Mouse (Mus musculus): Measurements from ENCODE around the gene Tmprss4. TPM values are rescaled to one million over a fixed set of nuclear protein-coding genes. Genes with fewer than 3 reads are reported as not detected.

Tmprss4 gene
- polyA plus RNA-seq, 1 experiment from 2014 or later: 24.2 TPM

DNA sequence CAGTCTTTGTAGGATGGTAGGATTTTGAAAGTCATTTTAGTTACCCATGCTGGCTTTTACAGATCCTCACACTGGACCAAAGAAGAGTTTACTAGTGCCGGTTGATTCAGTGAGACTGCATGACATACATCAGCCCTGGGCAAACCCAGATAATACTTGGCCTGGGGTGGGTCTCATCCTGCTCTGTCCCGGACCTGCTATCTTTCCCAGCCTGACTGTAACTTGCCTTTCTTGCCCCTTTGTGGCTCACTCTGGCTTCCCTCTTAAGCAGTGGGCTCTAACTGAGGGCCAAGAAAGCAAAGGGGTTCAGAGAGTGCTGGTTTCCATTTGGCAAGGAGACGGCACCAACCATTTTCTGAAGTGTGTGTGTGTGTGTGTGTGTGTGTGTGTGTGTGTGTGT, 15.8 kb upstream of the Tmprss4 start:
- H3K4me3 ChIP-seq (replicated peaks): no peak overlapping the region
- H3K9me3 ChIP-seq: no peaks in the 10 kb centered on the region
- no peak overlapping the region for H3K27ac ChIP-seq
- ATAC-seq (ENCODE audit: insufficient read depth, low FRiP score, low read depth): no peak
- WGBS: 79% methylated on average over 3 of the region's 3 CpGs
- H3K4me1 ChIP-seq: no peaks in the 10 kb centered on the region
- no peak overlapping the region for H3K4me2 ChIP-seq
- H3K27me3 ChIP-seq (replicated peaks): no peaks in the 10 kb centered on the region
- no peak overlapping the region for H3K9ac ChIP-seq
- no peaks in the 10 kb centered on the region for H3K36me3 ChIP-seq

- H3K36me3 ChIP-seq: no peaks in the 10 kb centered on the region
- H3K4me1 ChIP-seq: no peaks in the 10 kb centered on the region
- 38% methylated on average over 11 of the region's 11 CpGs for WGBS
- no peak overlapping the region for H3K4me2 ChIP-seq
- no peak overlapping the region for H3K27ac ChIP-seq
- H3K27me3 ChIP-seq (replicated peaks): no peaks in the 10 kb centered on the region
- H3K9me3 ChIP-seq: no peaks in the 10 kb centered on the region
- no peak for ATAC-seq (ENCODE audit: insufficient read depth, low FRiP score, low read depth)
- no peak overlapping the region for H3K4me3 ChIP-seq (replicated peaks)
- H3K9ac ChIP-seq: no peak overlapping the region
These were observed 11.8 kb upstream of the Tmprss4 start for GRCm38 (mm10) chr9:45215526-45216179.

GRCm38 (mm10) chr9:45212001-45212400, 8.1 kb upstream of the Tmprss4 start:
- H3K27me3 ChIP-seq (replicated peaks): no peaks in the 10 kb centered on the region
- H3K36me3 ChIP-seq: no peaks in the 10 kb centered on the region
- no peak overlapping the region for H3K4me2 ChIP-seq
- no peak overlapping the region for H3K9ac ChIP-seq
- 55% methylated on average over 6 of the region's 6 CpGs for WGBS
- no peak for ATAC-seq (ENCODE audit: insufficient read depth, low FRiP score, low read depth)
- H3K9me3 ChIP-seq: no peaks in the 10 kb centered on the region
- H3K4me3 ChIP-seq (replicated peaks): no peak overlapping the region
- H3K4me1 ChIP-seq: no peaks in the 10 kb centered on the region
- H3K27ac ChIP-seq: no peak overlapping the region

DNA sequence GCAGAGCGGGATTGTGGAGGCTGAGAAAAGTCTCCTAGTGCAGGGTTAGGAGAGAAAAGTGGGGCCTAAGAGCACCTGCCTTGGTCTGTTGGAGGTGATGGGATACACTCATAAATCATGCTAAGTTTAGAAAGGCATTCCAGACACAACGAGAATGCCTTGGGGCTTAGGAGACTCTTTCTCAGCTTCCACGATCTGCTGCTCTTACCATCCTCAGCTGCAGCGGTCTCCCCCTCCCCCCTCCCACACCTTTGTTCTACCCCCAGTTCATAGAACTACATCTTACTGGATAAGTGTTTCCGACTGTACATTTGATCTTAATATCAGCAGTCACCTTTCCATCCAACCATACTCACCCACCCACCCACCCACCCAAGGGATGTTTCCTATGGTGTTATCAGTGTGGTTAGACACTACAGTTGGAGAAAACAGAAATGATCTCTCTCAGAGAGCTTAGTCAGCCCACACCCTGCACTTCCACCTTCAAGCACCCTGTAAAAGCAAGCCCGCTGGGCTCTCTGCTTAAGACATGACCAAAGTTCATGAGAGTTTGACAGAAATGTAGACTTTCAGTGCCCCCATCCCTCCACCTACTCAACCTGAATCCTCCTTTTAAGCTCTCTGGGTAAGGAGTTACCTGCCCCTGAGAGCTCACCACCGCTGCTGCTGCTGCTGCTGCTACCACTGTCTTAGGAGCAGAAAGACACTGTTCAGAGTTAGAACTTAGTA, 3.3 kb upstream of the Tmprss4 start:
- ATAC-seq (ENCODE audit: insufficient read depth, low FRiP score, low read depth): no peak
- Histone ChIP-seq H3K4me3 (replicated peaks) (no peak overlapping the region), H3K36me3 (no peaks in the 10 kb centered on the region), H3K4me1 (no peaks in the 10 kb centered on the region), H3K4me2 (no peak overlapping the region), H3K9me3 (no peaks in the 10 kb centered on the region), H3K9ac (no peak overlapping the region), H3K27me3 (replicated peaks) (no peaks in the 10 kb centered on the region), H3K27ac (no peak overlapping the region)
- WGBS: 69% methylated on average over 7 of the region's 7 CpGs

- H3K9me3 ChIP-seq: no peaks in the 10 kb centered on the region
- no peak overlapping the region for H3K27ac ChIP-seq
- H3K4me2 ChIP-seq: no peak overlapping the region
- H3K4me1 ChIP-seq: no peaks in the 10 kb centered on the region
- H3K36me3 ChIP-seq: no peaks in the 10 kb centered on the region
- no peak overlapping the region for H3K9ac ChIP-seq
- WGBS: 69% methylated on average over 4 of the region's 4 CpGs
- no peak for ATAC-seq (ENCODE audit: insufficient read depth, low FRiP score, low read depth)
- no peaks in the 10 kb centered on the region for H3K27me3 ChIP-seq (replicated peaks)
- no peak overlapping the region for H3K4me3 ChIP-seq (replicated peaks)
These were observed 2.2 kb upstream of the Tmprss4 start for GRCm38 (mm10) chr9:45206121-45206520.

GRCm38 (mm10) chr9:45205143-45205542, 1.3 kb upstream of the Tmprss4 start:
- H3K9me3 ChIP-seq: no peaks in the 10 kb centered on the region
- ATAC-seq (ENCODE audit: insufficient read depth, low FRiP score, low read depth): no peak
- H3K27me3 ChIP-seq (replicated peaks): no peaks in the 10 kb centered on the region
- no peak overlapping the region for H3K9ac ChIP-seq
- H3K4me1 ChIP-seq: no peaks in the 10 kb centered on the region
- no peak overlapping the region for H3K4me2 ChIP-seq
- WGBS: 77% methylated on average over 5 of the region's 5 CpGs
- H3K27ac ChIP-seq: no peak overlapping the region
- no peaks in the 10 kb centered on the region for H3K36me3 ChIP-seq
- H3K4me3 ChIP-seq (replicated peaks): no peak overlapping the region

DNA sequence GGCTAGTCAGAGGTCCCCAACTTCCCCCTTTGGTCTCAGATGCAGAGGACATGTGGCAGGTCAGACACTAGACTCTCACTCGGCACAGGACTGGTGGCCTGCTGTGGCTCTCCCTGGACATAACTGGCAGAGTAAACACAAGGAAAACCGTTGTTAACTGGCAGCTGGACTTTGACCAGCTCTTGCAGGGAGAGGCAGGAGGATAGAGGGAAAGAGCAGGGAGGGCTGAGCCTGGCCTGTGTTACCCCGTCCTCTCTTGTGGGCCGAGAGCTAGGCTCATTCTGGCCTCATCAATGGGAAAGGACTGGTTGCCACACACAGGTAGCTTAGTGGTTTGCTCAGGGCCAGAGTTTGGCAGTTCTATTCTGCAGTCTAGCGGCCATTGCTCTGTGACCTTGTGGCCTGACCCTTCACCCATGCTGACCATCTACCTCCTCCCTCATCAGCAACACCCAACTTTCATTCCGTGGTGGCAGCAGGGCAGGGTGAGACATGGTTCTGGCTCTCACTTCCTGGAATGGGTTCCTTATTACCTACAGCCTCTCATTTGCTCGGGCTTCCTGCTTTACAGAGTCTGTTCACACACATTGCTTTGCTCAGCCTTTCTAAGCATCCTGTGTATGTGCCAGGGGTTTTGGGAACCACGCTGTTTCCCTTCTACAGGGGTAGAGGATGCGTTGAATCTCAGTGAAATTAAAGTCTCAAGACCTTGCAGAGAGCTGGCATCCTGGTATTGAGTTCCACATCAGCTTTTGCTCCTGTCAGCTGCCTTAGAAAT, 1.7 kb downstream of the Tmprss4 start:
- WGBS: 66% methylated on average over 9 of the region's 9 CpGs
- peak; percentile 70 for ATAC-seq (ENCODE audit: insufficient read depth, low FRiP score, low read depth)

DNA sequence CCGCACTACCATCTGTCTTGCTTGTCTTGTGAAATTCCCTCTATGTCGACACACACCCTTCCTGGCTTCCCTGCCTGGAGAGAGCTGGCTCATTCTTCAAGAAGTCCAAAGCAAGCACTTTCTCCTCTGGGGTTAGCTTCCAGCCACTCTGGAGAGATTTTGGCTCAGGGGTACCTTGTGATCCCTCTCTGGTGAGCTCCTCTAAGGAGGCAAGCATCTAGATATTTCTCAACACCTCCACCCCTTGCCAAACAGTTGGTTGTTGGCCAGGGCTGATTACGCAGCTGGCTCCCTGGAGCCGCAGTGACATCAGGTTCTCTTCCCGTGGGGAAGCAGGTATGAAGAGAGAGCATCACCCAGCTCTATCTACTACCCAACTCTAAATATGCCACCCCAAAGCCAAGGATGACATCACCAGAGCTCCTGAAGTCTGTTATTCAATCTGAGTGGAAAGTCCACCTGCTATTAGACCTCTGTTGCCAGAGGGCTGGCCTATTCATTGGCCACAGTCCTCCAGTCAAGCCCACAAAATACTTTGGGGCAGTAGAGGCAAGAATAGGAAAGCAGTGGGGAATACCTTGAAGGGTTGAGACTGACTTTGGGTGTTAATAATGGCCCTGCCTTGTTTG, 2.5 kb downstream of the Tmprss4 start:
- Histone ChIP-seq H3K27ac (no peak overlapping the region), H3K36me3 (no peaks in the 10 kb centered on the region), H3K4me3 (replicated peaks) (0 out of 2 replicates have a peak overlapping the region, but pooled peaks have one; percentile 3), H3K4me2 (no peak overlapping the region), H3K4me1 (no peaks in the 10 kb centered on the region), H3K27me3 (replicated peaks) (no peaks in the 10 kb centered on the region), H3K9me3 (no peaks in the 10 kb centered on the region), H3K9ac (no peak overlapping the region)
- WGBS: 70% methylated on average over 5 of the region's 5 CpGs
- no peak for ATAC-seq (ENCODE audit: insufficient read depth, low FRiP score, low read depth)

More for the DNA sequence above, 1.7 kb downstream of the Tmprss4 start:
- Histone ChIP-seq H3K9me3 (no peaks in the 10 kb centered on the region), H3K4me2 (peak overlapping the region; percentile 38), H3K27me3 (replicated peaks) (no peaks in the 10 kb centered on the region), H3K27ac (peak overlapping the region; percentile 33), H3K9ac (no peak overlapping the region), H3K36me3 (no peaks in the 10 kb centered on the region), H3K4me3 (replicated peaks) (peak overlapping the region; percentile 20; the same call in 1 of the 2 replicates), H3K4me1 (no peaks in the 10 kb centered on the region)

GRCm38 (mm10) chr9:45197549-45197948, 6.3 kb downstream of the Tmprss4 start:
- Histone ChIP-seq H3K4me1 (no peaks in the 10 kb centered on the region), H3K9ac (no peak overlapping the region), H3K4me2 (no peak overlapping the region), H3K9me3 (no peaks in the 10 kb centered on the region), H3K27ac (no peak overlapping the region), H3K36me3 (no peaks in the 10 kb centered on the region), H3K4me3 (replicated peaks) (no peak overlapping the region), H3K27me3 (replicated peaks) (no peaks in the 10 kb centered on the region)
- WGBS: 77% methylated on average over 5 of the region's 5 CpGs
- no peak for ATAC-seq (ENCODE audit: insufficient read depth, low FRiP score, low read depth)

DNA sequence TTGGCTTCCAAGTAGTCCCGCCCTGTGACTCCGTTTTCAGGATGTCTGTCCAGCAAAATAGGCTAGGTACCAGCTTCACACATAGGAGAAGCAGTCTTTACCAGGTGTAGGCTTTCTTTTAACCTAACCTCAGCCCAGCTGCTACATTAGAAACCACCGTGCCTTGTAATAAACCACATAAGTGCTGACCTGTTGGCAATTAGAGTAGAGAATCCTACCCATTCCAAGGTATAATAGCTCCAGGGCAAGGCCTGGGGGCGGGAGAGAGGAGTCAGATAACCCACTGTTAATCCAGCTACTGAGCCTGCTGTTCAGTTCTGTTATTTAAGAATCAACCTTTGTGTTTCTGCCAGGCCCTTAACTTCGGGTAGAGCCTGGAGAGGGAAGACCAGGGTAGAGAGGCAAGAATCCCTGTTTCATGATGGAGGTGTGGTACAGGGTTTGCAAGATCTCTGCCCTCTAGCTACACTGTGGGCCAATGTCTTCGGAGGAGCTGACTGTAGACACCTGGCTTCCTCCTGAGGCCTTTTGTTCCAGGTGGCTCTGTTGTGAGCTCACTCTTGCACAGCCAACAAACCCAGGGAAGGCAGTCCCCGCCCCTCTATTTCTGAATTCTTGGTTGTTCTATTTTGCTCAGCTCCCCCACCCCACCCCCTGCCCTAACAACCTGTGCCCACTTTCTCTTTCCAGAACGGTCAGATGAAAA, 7.6 kb downstream of the Tmprss4 start:
- Histone ChIP-seq H3K4me3 (replicated peaks) (no peak overlapping the region), H3K27ac (no peak overlapping the region), H3K27me3 (replicated peaks) (no peaks in the 10 kb centered on the region), H3K4me1 (no peaks in the 10 kb centered on the region), H3K4me2 (no peak overlapping the region), H3K9me3 (no peaks in the 10 kb centered on the region), H3K9ac (no peak overlapping the region), H3K36me3 (no peaks in the 10 kb centered on the region)
- ATAC-seq (ENCODE audit: insufficient read depth, low FRiP score, low read depth): no peak
- 66% methylated on average over 8 of the region's 8 CpGs for WGBS

GRCm38 (mm10) chr9:45195468-45195867, 8.4 kb downstream of the Tmprss4 start:
- no peak overlapping the region for H3K27ac ChIP-seq
- WGBS: 79% methylated on average over 4 of the region's 4 CpGs

More at GRCm38 (mm10) chr9:45195468-45195867, 8.4 kb downstream of the Tmprss4 start:
- no peak overlapping the region for H3K4me3 ChIP-seq (replicated peaks)
- H3K27me3 ChIP-seq (replicated peaks): no peaks in the 10 kb centered on the region
- no peaks in the 10 kb centered on the region for H3K36me3 ChIP-seq
- no peaks in the 10 kb centered on the region for H3K4me1 ChIP-seq
- H3K4me2 ChIP-seq: no peak overlapping the region
- no peaks in the 10 kb centered on the region for H3K9me3 ChIP-seq
- ATAC-seq (ENCODE audit: insufficient read depth, low FRiP score, low read depth): no peak
- H3K9ac ChIP-seq: no peak overlapping the region

Data from stomach, embryonic 15.5 days (tissue).